Mouse (Mus musculus): ENCODE results near the gene Pomgnt2. TPM values are rescaled to one million over a fixed set of nuclear protein-coding genes. Genes with fewer than 3 reads are reported as not detected.

The Pomgnt2 gene
- 16.1 and 22.0 TPM in 2 replicates for polyA plus RNA-seq (2014; fragmentation: Nextera tagmentation; extraction: Ambion mirVana)

DNA sequence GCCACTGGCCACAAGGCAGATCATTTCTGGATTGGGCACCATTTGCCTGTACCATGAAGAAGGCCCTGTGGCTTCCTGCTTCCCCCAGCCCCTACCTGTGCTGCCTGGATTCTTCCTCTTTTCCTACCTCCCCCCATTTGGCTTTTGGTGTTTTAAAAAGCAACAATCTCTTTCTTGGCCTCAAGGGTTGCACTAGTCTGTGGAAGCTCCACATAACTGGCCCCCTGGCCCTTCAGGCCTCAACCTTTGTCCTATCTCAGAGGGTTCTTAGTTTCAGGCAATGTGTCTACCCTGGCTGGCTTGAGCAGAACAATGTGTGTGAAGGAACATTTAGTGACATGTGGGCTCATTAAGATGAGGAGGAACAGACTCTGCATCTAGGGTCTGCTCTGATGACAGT is at the start of gene Pomgnt2:
Gene Pomgnt2 (minus strand): TSS at position 101 of the 400 bp plus-strand sequence.
- peaks cover 3% of the 10 kb centered on the region; the same call in 1 of the 2 replicates for H3K4me1 ChIP-seq (ENCODE audit: control insufficient read depth, insufficient read depth, low read length)
- no peak for ATAC-seq
- no peak for DNase-seq (ENCODE audit: low spot score)
- H3K9ac ChIP-seq (ENCODE audit: low read length) = no peak within 1 kb of the TSS
- H3K4me3 ChIP-seq (ENCODE audit: low read depth, low read length) = peak within 1 kb of the TSS; percentile 90
- no peak within 1 kb of the TSS for H3K27ac ChIP-seq (ENCODE audit: low read depth, low read length)
- no peaks in the 10 kb centered on the region for H3K36me3 ChIP-seq (ENCODE audit: control insufficient read depth, insufficient read depth, low read length)
- no peaks in the 10 kb centered on the region for H3K9me3 ChIP-seq (replicated peaks; ENCODE audit: control insufficient read depth, low read length)
- H3K27me3 ChIP-seq (replicated peaks; ENCODE audit: control insufficient read depth, insufficient read depth, low read length) = no peaks in the 10 kb centered on the region
- peak within 1 kb of the TSS; percentile 91; the same call in 1 of the 2 replicates for H3K4me2 ChIP-seq (ENCODE audit: low read length)

DNA sequence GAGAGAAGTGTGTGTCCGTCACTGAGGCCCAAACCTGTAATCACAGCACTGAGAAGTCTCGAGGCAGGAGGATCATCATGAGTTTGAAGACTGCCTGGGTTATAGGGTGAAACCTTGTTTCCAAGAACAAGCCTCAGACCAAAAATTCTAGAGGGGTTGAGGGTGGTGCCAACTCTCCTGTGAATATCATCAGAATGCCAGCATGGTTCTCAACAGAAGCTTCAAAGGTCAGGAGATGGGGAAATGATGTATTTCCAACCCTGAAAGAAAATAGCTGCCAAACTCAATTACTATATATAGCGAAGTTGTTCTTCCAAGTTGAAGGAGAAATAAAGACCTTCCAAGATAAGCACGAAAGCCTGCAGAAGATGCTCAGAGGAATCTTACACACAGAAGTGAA is 42.9 kb upstream of the Pomgnt2 start:
- no peak for DNase-seq (ENCODE audit: low spot score)
- Histone ChIP-seq H3K9ac (ENCODE audit: low read length) (no peak overlapping the region), H3K4me1 (ENCODE audit: control insufficient read depth, insufficient read depth, low read length) (peaks cover 9% of the 10 kb centered on the region; the same call in 1 of the 2 replicates), H3K36me3 (ENCODE audit: control insufficient read depth, insufficient read depth, low read length) (no peaks in the 10 kb centered on the region), H3K4me2 (ENCODE audit: low read length) (no peak overlapping the region), H3K27ac (ENCODE audit: low read depth, low read length) (no peak overlapping the region), H3K9me3 (replicated peaks; ENCODE audit: control insufficient read depth, low read length) (no peaks in the 10 kb centered on the region), H3K27me3 (replicated peaks; ENCODE audit: control insufficient read depth, insufficient read depth, low read length) (no peaks in the 10 kb centered on the region), H3K4me3 (ENCODE audit: low read depth, low read length) (no peak overlapping the region)
- WGBS = 89% methylated on average over 4 of the region's 4 CpGs
- no peak for ATAC-seq

DNA sequence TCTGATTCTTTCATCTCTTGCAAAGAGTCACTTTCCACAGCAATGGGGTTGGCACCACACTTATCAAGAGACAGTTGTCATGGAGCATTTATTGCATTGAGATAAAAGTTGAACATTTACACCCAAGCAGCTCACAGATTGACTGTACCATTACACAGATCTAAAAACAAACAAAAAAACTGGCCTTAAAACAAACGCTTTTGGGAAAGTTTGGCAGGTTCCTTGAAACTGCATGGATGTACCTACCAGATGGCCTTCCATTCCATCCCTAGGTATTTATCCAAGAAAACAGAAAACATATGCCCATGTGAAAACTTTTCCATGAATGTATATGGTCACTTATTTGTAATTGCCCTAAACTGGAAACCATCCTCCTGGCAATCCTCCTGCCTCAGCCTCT is 41.7 kb upstream of the Pomgnt2 start:
- Histone ChIP-seq H3K9me3 (replicated peaks; ENCODE audit: control insufficient read depth, low read length) (no peaks in the 10 kb centered on the region), H3K36me3 (ENCODE audit: control insufficient read depth, insufficient read depth, low read length) (no peaks in the 10 kb centered on the region), H3K27me3 (replicated peaks; ENCODE audit: control insufficient read depth, insufficient read depth, low read length) (no peaks in the 10 kb centered on the region), H3K4me1 (ENCODE audit: control insufficient read depth, insufficient read depth, low read length) (peaks cover 9% of the 10 kb centered on the region; the same call in 1 of the 2 replicates), H3K4me2 (ENCODE audit: low read length) (no peak overlapping the region), H3K27ac (ENCODE audit: low read depth, low read length) (no peak overlapping the region), H3K9ac (ENCODE audit: low read length) (no peak overlapping the region), H3K4me3 (ENCODE audit: low read depth, low read length) (no peak overlapping the region)
- no peak for ATAC-seq
- WGBS = 83% methylated on average over 1 of the region's 1 CpGs
- no peak for DNase-seq (ENCODE audit: low spot score)

DNA sequence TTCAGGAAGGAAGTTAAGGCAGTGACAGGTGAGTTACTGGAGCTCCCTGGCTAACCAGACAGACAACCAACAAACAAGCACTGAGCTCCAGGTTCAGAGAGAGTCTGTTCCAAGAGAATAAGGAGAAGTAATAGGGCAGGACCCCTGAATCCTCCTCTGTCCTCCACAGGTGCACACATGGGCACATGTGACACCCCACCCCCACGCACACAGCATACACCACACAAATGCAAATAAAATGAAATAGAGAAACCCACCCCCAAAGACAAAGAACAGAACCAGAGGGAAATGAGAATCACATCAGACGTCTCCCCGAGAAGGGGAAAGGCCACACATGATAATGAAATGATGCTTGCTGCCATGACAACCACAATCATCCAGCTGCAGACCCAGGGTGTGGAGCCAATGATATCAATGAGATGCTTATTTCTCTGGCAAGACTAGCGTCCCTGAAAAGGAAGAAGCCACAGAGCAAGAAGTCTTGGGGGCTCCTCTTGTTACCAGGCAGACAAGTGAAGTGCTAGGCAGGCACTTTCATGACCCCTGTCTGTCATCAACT is 39.7 kb upstream of the Pomgnt2 start:
- ATAC-seq = peak; percentile 42; the same call in 1 of the 2 replicates

DNA sequence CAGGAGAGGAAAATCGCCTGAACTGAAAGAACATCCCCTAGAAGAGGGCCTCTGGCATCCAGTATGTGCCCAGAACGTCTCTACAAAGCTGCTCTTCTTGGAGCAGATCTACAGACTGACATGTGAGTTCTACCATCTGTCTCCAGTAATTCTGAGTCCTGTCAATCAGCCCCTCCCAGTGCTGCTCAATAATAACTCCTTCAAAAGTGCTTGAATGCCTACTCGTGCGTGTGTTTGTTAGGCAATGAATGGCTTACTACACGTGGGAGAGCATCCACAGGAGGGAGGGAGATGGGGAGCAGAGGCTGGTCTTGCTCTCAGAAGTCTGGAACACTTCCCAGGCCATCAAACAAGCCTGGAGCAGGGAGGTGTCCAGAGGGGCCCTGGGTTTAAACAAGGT is 38.9 kb upstream of the Pomgnt2 start:
- ATAC-seq (peak; percentile 77), DNase-seq (ENCODE audit: low spot score) (peak; percentile 64)
- WGBS = 8% methylated on average over 5 of the region's 5 CpGs
- Histone ChIP-seq H3K4me2 (ENCODE audit: low read length) (no peak overlapping the region), H3K27ac (ENCODE audit: low read depth, low read length) (peak overlapping the region; percentile 23; the same call in 1 of the 2 replicates), H3K4me3 (ENCODE audit: low read depth, low read length) (no peak overlapping the region), H3K9ac (ENCODE audit: low read length) (no peak overlapping the region), H3K4me1 (ENCODE audit: control insufficient read depth, insufficient read depth, low read length) (peaks cover 9% of the 10 kb centered on the region; the same call in 1 of the 2 replicates), H3K9me3 (replicated peaks; ENCODE audit: control insufficient read depth, low read length) (no peaks in the 10 kb centered on the region), H3K27me3 (replicated peaks; ENCODE audit: control insufficient read depth, insufficient read depth, low read length) (no peaks in the 10 kb centered on the region), H3K36me3 (ENCODE audit: control insufficient read depth, insufficient read depth, low read length) (no peaks in the 10 kb centered on the region)

More for the DNA sequence above, 39.7 kb upstream of the Pomgnt2 start:
- Histone ChIP-seq H3K36me3 (ENCODE audit: control insufficient read depth, insufficient read depth, low read length) (no peaks in the 10 kb centered on the region), H3K4me3 (ENCODE audit: low read depth, low read length) (no peak overlapping the region), H3K27me3 (replicated peaks; ENCODE audit: control insufficient read depth, insufficient read depth, low read length) (no peaks in the 10 kb centered on the region), H3K9me3 (replicated peaks; ENCODE audit: control insufficient read depth, low read length) (no peaks in the 10 kb centered on the region), H3K27ac (ENCODE audit: low read depth, low read length) (no peak overlapping the region), H3K4me2 (ENCODE audit: low read length) (no peak overlapping the region), H3K9ac (ENCODE audit: low read length) (no peak overlapping the region), H3K4me1 (ENCODE audit: control insufficient read depth, insufficient read depth, low read length) (peaks cover 9% of the 10 kb centered on the region; the same call in 1 of the 2 replicates)
- WGBS = 48% methylated on average over 4 of the region's 4 CpGs
- DNase-seq (ENCODE audit: low spot score) = peak; percentile 59

DNA sequence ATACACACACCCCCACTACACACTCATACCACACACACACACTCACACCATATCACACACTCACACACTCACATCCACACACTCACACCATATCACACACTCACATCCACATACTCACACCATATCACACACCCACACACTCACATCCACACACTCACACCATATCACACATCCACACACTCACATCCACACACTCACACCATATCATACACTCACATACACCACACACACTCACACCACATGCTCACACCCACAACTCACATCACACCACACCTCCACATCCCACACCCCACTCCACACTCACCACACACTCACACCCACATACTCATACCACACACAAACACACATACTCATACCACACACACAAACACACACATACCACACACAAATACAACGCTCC is 38.0 kb upstream of the Pomgnt2 start:
- Histone ChIP-seq H3K27ac (ENCODE audit: low read depth, low read length) (no peak overlapping the region), H3K4me3 (ENCODE audit: low read depth, low read length) (no peak overlapping the region), H3K36me3 (ENCODE audit: control insufficient read depth, insufficient read depth, low read length) (no peaks in the 10 kb centered on the region), H3K4me1 (ENCODE audit: control insufficient read depth, insufficient read depth, low read length) (peaks cover 9% of the 10 kb centered on the region; the same call in 1 of the 2 replicates), H3K4me2 (ENCODE audit: low read length) (no peak overlapping the region), H3K9me3 (replicated peaks; ENCODE audit: control insufficient read depth, low read length) (no peaks in the 10 kb centered on the region), H3K9ac (ENCODE audit: low read length) (no peak overlapping the region), H3K27me3 (replicated peaks; ENCODE audit: control insufficient read depth, insufficient read depth, low read length) (no peaks in the 10 kb centered on the region)
- ATAC-seq = no peak
- 90% methylated on average over 1 of the region's 1 CpGs for WGBS
- DNase-seq (ENCODE audit: low spot score) = no peak

DNA sequence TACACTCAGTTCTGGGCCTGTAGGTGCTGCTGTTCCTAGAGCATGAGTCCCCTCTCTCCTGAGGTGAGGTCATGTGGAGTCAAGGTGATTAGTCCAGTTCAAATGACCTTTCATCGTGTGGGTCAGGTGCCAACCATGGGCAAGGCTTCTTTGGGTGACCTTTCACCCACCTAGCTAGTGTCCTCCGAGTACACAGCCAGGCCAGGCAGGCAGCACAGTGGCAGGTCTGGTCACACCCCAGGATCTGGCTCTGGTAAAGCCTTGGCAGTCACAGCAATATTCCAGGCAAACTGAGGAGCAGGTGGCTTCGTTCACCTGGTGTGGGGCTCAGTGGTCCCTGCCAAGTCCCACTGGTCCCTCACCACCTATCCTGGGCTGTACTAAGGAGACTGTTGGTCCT is 35.2 kb upstream of the Pomgnt2 start:
- Histone ChIP-seq H3K4me1 (ENCODE audit: control insufficient read depth, insufficient read depth, low read length) (peaks cover 9% of the 10 kb centered on the region; the same call in 1 of the 2 replicates), H3K36me3 (ENCODE audit: control insufficient read depth, insufficient read depth, low read length) (no peaks in the 10 kb centered on the region), H3K4me3 (ENCODE audit: low read depth, low read length) (no peak overlapping the region), H3K27me3 (replicated peaks; ENCODE audit: control insufficient read depth, insufficient read depth, low read length) (no peaks in the 10 kb centered on the region), H3K9me3 (replicated peaks; ENCODE audit: control insufficient read depth, low read length) (no peaks in the 10 kb centered on the region), H3K4me2 (ENCODE audit: low read length) (no peak overlapping the region), H3K27ac (ENCODE audit: low read depth, low read length) (no peak overlapping the region), H3K9ac (ENCODE audit: low read length) (no peak overlapping the region)
- DNase-seq (ENCODE audit: low spot score) (no peak), ATAC-seq (no peak)
- WGBS = 77% methylated on average over 3 of the region's 3 CpGs

DNA sequence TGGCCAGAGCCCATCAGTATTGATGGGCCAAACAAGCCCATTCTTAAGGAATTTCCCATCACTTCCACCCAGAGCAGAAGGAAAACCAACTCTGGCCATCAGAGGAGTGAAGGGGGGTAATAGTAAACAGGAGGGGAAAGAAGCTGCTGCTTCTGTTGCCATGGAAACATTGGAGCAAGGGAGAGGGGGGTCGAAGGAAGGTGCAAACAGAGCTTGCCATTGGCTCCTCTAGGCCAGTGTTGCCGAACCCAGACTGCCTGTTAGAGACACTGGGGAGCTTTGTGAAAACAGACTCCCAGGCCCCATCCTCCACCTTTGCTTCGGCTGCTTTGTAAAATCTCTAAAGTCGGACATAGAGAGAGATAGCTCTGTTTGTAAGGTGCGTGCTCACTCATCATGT is 33.8 kb upstream of the Pomgnt2 start:
- Histone ChIP-seq H3K27me3 (replicated peaks; ENCODE audit: control insufficient read depth, insufficient read depth, low read length) (no peaks in the 10 kb centered on the region), H3K36me3 (ENCODE audit: control insufficient read depth, insufficient read depth, low read length) (no peaks in the 10 kb centered on the region), H3K27ac (ENCODE audit: low read depth, low read length) (no peak overlapping the region)

DNA sequence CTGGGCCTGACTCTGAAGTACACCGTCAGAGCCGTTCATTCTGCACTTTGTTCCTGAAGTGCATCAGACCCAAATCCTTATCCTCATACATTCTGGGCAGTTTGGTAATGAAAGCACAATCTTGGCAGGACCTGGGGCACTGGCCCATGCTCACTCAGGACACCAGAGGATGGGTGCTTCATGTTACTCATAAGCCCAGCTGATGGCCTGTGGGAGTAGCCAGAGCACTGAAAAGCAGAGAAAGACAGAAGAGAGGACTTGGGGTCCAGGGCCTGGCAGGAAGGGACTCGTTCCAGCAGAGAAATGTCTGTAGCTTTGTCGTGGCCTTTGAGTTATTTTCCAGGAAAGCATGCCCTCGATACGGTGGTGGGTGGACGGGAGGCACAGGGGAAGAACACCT is 32.9 kb upstream of the Pomgnt2 start:
- ATAC-seq (no peak), DNase-seq (ENCODE audit: low spot score) (no peak)
- H3K27ac ChIP-seq (ENCODE audit: low read depth, low read length) = no peak overlapping the region
- no peak overlapping the region for H3K9ac ChIP-seq (ENCODE audit: low read length)
- 89% methylated on average over 7 of the region's 7 CpGs for WGBS
- no peak overlapping the region for H3K4me2 ChIP-seq (ENCODE audit: low read length)
- H3K4me3 ChIP-seq (ENCODE audit: low read depth, low read length) = no peak overlapping the region
- no peaks in the 10 kb centered on the region for H3K4me1 ChIP-seq (ENCODE audit: control insufficient read depth, insufficient read depth, low read length)
- H3K36me3 ChIP-seq (ENCODE audit: control insufficient read depth, insufficient read depth, low read length) = no peaks in the 10 kb centered on the region
- no peaks in the 10 kb centered on the region for H3K27me3 ChIP-seq (replicated peaks; ENCODE audit: control insufficient read depth, insufficient read depth, low read length)
- H3K9me3 ChIP-seq (replicated peaks; ENCODE audit: control insufficient read depth, low read length) = no peaks in the 10 kb centered on the region

More for the DNA sequence above, 33.8 kb upstream of the Pomgnt2 start:
- Histone ChIP-seq H3K4me1 (ENCODE audit: control insufficient read depth, insufficient read depth, low read length) (peaks cover under 1% of the 10 kb centered on the region; the same call in 1 of the 2 replicates), H3K4me3 (ENCODE audit: low read depth, low read length) (no peak overlapping the region), H3K9ac (ENCODE audit: low read length) (no peak overlapping the region), H3K4me2 (ENCODE audit: low read length) (no peak overlapping the region), H3K9me3 (replicated peaks; ENCODE audit: control insufficient read depth, low read length) (no peaks in the 10 kb centered on the region)
- 55% methylated on average over 5 of the region's 5 CpGs for WGBS
- peak; percentile 54 for DNase-seq (ENCODE audit: low spot score)
- ATAC-seq = no peak
